Mouse (Mus musculus) forebrain, embryonic 13.5 days (tissue): Measurements from ENCODE around the gene Ppargc1a. TPM values are rescaled to one million over a fixed set of nuclear protein-coding genes. Genes with fewer than 3 reads are reported as not detected.

Source experiments
- ATAC-seq: fragments of 200-750 bp; cut with Nextera tagmentation; 2 replicates; pipeline ENCODE4 v1.8.0; 2017
- H3K27ac ChIP-seq: fragments of 300-500 bp; sonication (generic); 2 replicates; pipeline ENCODE4 v1.5.1; 2015; ENCODE audit warnings: inconsistent platforms, mild to moderate bottlenecking, moderate library complexity
- H3K27me3 ChIP-seq: fragments of 300-500 bp; sonication (generic); 2 replicates; pipeline ENCODE4 v1.6.1; 2015; ENCODE audit warnings: mild to moderate bottlenecking, inconsistent platforms
- H3K36me3 ChIP-seq: fragments of 300-500 bp; sonication (generic); 2 replicates; pipeline ENCODE4 v1.6.1; 2015; ENCODE audit warnings: mild to moderate bottlenecking, inconsistent platforms; ENCODE audit not compliant: poor library complexity, severe bottlenecking
- H3K4me1 ChIP-seq: fragments of 300-500 bp; sonication (generic); 2 replicates; pipeline ENCODE4 v1.6.1; 2015; ENCODE audit warnings: inconsistent platforms
- H3K4me2 ChIP-seq: fragments of 300-500 bp; sonication (generic); 2 replicates; pipeline ENCODE4 v1.6.1; 2015; ENCODE audit warnings: inconsistent platforms, mild to moderate bottlenecking, moderate library complexity
- H3K4me3 ChIP-seq: fragments of 300-500 bp; sonication (generic); 2 replicates; pipeline ENCODE4 v1.5.1; 2015; ENCODE audit warnings: mild to moderate bottlenecking, inconsistent platforms
- H3K9ac ChIP-seq: fragments of 300-500 bp; sonication (generic); 2 replicates; pipeline ENCODE4 v1.6.1; 2015; ENCODE audit warnings: mild to moderate bottlenecking, inconsistent platforms
- H3K9me3 ChIP-seq: fragments of 300-500 bp; sonication (generic); replicated peaks from 2 replicates; pipeline ENCODE4 v1.6.1; 2016; ENCODE audit warnings: inconsistent platforms
- WGBS: fragments of 180-500 bp; shearing (Covaris S2); methylation state at CpG from one replicate; pipeline ENCODE4 v1.1.7; 2015; 5-methylcytosine and 5-hydroxymethylcytosine counted together
- polyA plus RNA-seq: library from polyadenylated mRNA; unstranded; fragments of >200 nt; fragmentation: Nextera tagmentation; extraction: Ambion mirVana; gene quantifications from 2 replicates; pipeline ENCODE4 v1.2.1, GENCODE M21; 2015

Gene Ppargc1a
- polyA plus RNA-seq, 1 experiment from 2014 or later = 4.9 TPM

- ATAC-seq = no peak
- no peak overlapping the region for H3K4me3 ChIP-seq
- no peaks in the 10 kb centered on the region for H3K36me3 ChIP-seq
- no peak overlapping the region for H3K4me2 ChIP-seq
- peaks cover 5% of the 10 kb centered on the region; the same call in 1 of the 2 replicates for H3K4me1 ChIP-seq
- no peak overlapping the region for H3K27ac ChIP-seq
- WGBS = 84% methylated on average over 1 of the region's 1 CpGs
- no peaks in the 10 kb centered on the region for H3K27me3 ChIP-seq
- H3K9me3 ChIP-seq = no peaks in the 10 kb centered on the region
- H3K9ac ChIP-seq = no peak overlapping the region
Observed at GRCm38 (mm10) chr5:51483768-51484167, 83.8 kb downstream of the Ppargc1a start.

GRCm38 (mm10) chr5:51479859-51480258 lies 87.7 kb downstream of the Ppargc1a start:
- ATAC-seq = no peak
- Histone ChIP-seq H3K9ac (no peak overlapping the region), H3K9me3 (no peaks in the 10 kb centered on the region), H3K4me1 (peaks cover 9% of the 10 kb centered on the region; the same call in 1 of the 2 replicates), H3K4me3 (no peak overlapping the region), H3K27me3 (no peaks in the 10 kb centered on the region), H3K4me2 (no peak overlapping the region), H3K27ac (no peak overlapping the region), H3K36me3 (no peaks in the 10 kb centered on the region)

GRCm38 (mm10) chr5:51479456-51479855 lies 88.1 kb downstream of the Ppargc1a start:
- ATAC-seq = no peak
- 81% methylated on average over 2 of the region's 2 CpGs for WGBS
- H3K9ac ChIP-seq = no peak overlapping the region
- no peak overlapping the region for H3K4me2 ChIP-seq
- no peaks in the 10 kb centered on the region for H3K36me3 ChIP-seq
- H3K4me1 ChIP-seq = peaks cover 9% of the 10 kb centered on the region; the same call in 1 of the 2 replicates
- H3K4me3 ChIP-seq = no peak overlapping the region
- H3K9me3 ChIP-seq = no peaks in the 10 kb centered on the region
- H3K27ac ChIP-seq = no peak overlapping the region
- no peaks in the 10 kb centered on the region for H3K27me3 ChIP-seq

GRCm38 (mm10) chr5:51478319-51478994 lies 89.1 kb downstream of the Ppargc1a start:
- peaks cover 9% of the 10 kb centered on the region; the same call in 1 of the 2 replicates for H3K4me1 ChIP-seq
- peak; percentile 41; the same call in 1 of the 2 replicates for ATAC-seq
- no peak overlapping the region for H3K27ac ChIP-seq
- no peak overlapping the region for H3K4me2 ChIP-seq
- H3K27me3 ChIP-seq = no peaks in the 10 kb centered on the region
- H3K36me3 ChIP-seq = no peaks in the 10 kb centered on the region
- no peak overlapping the region for H3K4me3 ChIP-seq
- H3K9me3 ChIP-seq = no peaks in the 10 kb centered on the region
- H3K9ac ChIP-seq = no peak overlapping the region
- WGBS = 39% methylated on average over 7 of the region's 7 CpGs

GRCm38 (mm10) chr5:51477140-51477539 lies 90.4 kb downstream of the Ppargc1a start:
- no peaks in the 10 kb centered on the region; the same call in 1 of the 2 replicates for H3K36me3 ChIP-seq
- H3K4me2 ChIP-seq = no peak overlapping the region
- 78% methylated on average over 3 of the region's 3 CpGs for WGBS
- no peaks in the 10 kb centered on the region for H3K9me3 ChIP-seq
- no peak overlapping the region for H3K27ac ChIP-seq
- H3K4me1 ChIP-seq = peaks cover 9% of the 10 kb centered on the region; the same call in 1 of the 2 replicates
- no peak overlapping the region for H3K4me3 ChIP-seq
- no peaks in the 10 kb centered on the region for H3K27me3 ChIP-seq
- no peak overlapping the region for H3K9ac ChIP-seq
- ATAC-seq = no peak

GRCm38 (mm10) chr5:51475034-51475541 lies 92.4 kb downstream of the Ppargc1a start:
- Histone ChIP-seq H3K9ac (no peak overlapping the region), H3K36me3 (no peaks in the 10 kb centered on the region; the same call in 1 of the 2 replicates), H3K9me3 (no peaks in the 10 kb centered on the region), H3K27me3 (no peaks in the 10 kb centered on the region), H3K4me1 (peaks cover 9% of the 10 kb centered on the region; the same call in 1 of the 2 replicates), H3K4me2 (no peak overlapping the region), H3K4me3 (no peak overlapping the region), H3K27ac (no peak overlapping the region)
- WGBS = 79% methylated on average over 4 of the region's 4 CpGs
- ATAC-seq = no peak

- no peaks in the 10 kb centered on the region for H3K9me3 ChIP-seq
- H3K27me3 ChIP-seq = no peaks in the 10 kb centered on the region
- H3K4me2 ChIP-seq = no peak overlapping the region
- no peaks in the 10 kb centered on the region; the same call in 1 of the 2 replicates for H3K36me3 ChIP-seq
- H3K4me1 ChIP-seq = no peaks in the 10 kb centered on the region
- 93% methylated on average over 4 of the region's 4 CpGs for WGBS
- H3K9ac ChIP-seq = no peak overlapping the region
- no peak overlapping the region for H3K4me3 ChIP-seq
- no peak for ATAC-seq
- no peak overlapping the region for H3K27ac ChIP-seq
Observed at GRCm38 (mm10) chr5:51471614-51472013, 95.9 kb downstream of the Ppargc1a start.

GRCm38 (mm10) chr5:51466036-51466435 lies 101.5 kb downstream of the Ppargc1a start:
- no peak for ATAC-seq
- no peaks in the 10 kb centered on the region for H3K27me3 ChIP-seq
- no peak overlapping the region for H3K4me3 ChIP-seq
- WGBS = 87% methylated on average over 5 of the region's 5 CpGs
- H3K9me3 ChIP-seq = no peaks in the 10 kb centered on the region
- H3K4me1 ChIP-seq = no peaks in the 10 kb centered on the region
- H3K36me3 ChIP-seq = no peaks in the 10 kb centered on the region
- H3K9ac ChIP-seq = no peak overlapping the region
- H3K27ac ChIP-seq = no peak overlapping the region
- no peak overlapping the region for H3K4me2 ChIP-seq

- no peak overlapping the region for H3K4me2 ChIP-seq
- H3K36me3 ChIP-seq = no peaks in the 10 kb centered on the region
- no peaks in the 10 kb centered on the region for H3K27me3 ChIP-seq
- 77% methylated on average over 3 of the region's 3 CpGs for WGBS
- H3K9ac ChIP-seq = no peak overlapping the region
- H3K9me3 ChIP-seq = no peaks in the 10 kb centered on the region
- no peaks in the 10 kb centered on the region for H3K4me1 ChIP-seq
- no peak for ATAC-seq
- H3K27ac ChIP-seq = no peak overlapping the region
- no peak overlapping the region for H3K4me3 ChIP-seq
Observed at GRCm38 (mm10) chr5:51452033-51452432, 115.5 kb downstream of the Ppargc1a start.

- H3K4me1 ChIP-seq = no peaks in the 10 kb centered on the region
- 68% methylated on average over 1 of the region's 1 CpGs for WGBS
- no peak overlapping the region for H3K9ac ChIP-seq
- H3K9me3 ChIP-seq = no peaks in the 10 kb centered on the region
- ATAC-seq = no peak
- H3K36me3 ChIP-seq = no peaks in the 10 kb centered on the region
- H3K27me3 ChIP-seq = no peaks in the 10 kb centered on the region
- no peak overlapping the region for H3K27ac ChIP-seq
- H3K4me2 ChIP-seq = no peak overlapping the region
- no peak overlapping the region for H3K4me3 ChIP-seq
Observed at GRCm38 (mm10) chr5:51447631-51448030, 119.9 kb downstream of the Ppargc1a start.

- H3K4me1 ChIP-seq = no peaks in the 10 kb centered on the region
- ATAC-seq = no peak
- H3K4me2 ChIP-seq = no peak overlapping the region
- WGBS = 93% methylated on average over 14 of the region's 14 CpGs
- no peaks in the 10 kb centered on the region for H3K36me3 ChIP-seq
- H3K27ac ChIP-seq = no peak overlapping the region
- H3K9ac ChIP-seq = no peak overlapping the region
- H3K9me3 ChIP-seq = no peaks in the 10 kb centered on the region
- no peak overlapping the region for H3K4me3 ChIP-seq
- H3K27me3 ChIP-seq = no peaks in the 10 kb centered on the region
Observed at GRCm38 (mm10) chr5:51446299-51447090, 121.0 kb downstream of the Ppargc1a start.

GRCm38 (mm10) chr5:51445726-51446125 lies 121.8 kb downstream of the Ppargc1a start:
- no peaks in the 10 kb centered on the region for H3K36me3 ChIP-seq
- no peak overlapping the region for H3K27ac ChIP-seq
- no peaks in the 10 kb centered on the region for H3K9me3 ChIP-seq
- H3K4me3 ChIP-seq = no peak overlapping the region
- no peaks in the 10 kb centered on the region for H3K4me1 ChIP-seq
- H3K4me2 ChIP-seq = no peak overlapping the region
- H3K27me3 ChIP-seq = no peaks in the 10 kb centered on the region
- no peak overlapping the region for H3K9ac ChIP-seq
- no peak for ATAC-seq
